Mouse (Mus musculus) CH12.LX (cell line): Measurements from ENCODE around the gene Rab29. TPM values are rescaled to one million over a fixed set of nuclear protein-coding genes. Genes with fewer than 3 reads are reported as not detected.

Source experiments
- DNase-seq: peaks from one replicate; pipeline ENCODE4 v3.0.0-alpha.2; 2013; ENCODE audit errors: extremely low read depth
- H3K27ac ChIP-seq: 2 replicates; pipeline ENCODE4 v1.5.1; 2012; ENCODE audit warnings: low read depth, mild to moderate bottlenecking, control low read depth, moderate library complexity; ENCODE audit not compliant: insufficient read depth
- H3K27me3 ChIP-seq: replicated peaks from 2 replicates; pipeline ENCODE3; 2012; ENCODE audit warnings: inconsistent platforms
- H3K36me3 ChIP-seq, 2 experiments: replicated peaks in 1 of 2; 2 replicates each; pipeline versions ENCODE3 to v1.6.1; 2012; ENCODE audit warnings: inconsistent platforms in 1 of 2, low read length in 1 of 2, mild to moderate bottlenecking in 1 of 2, mixed read lengths in 1 of 2, moderate library complexity in 1 of 2; ENCODE audit not compliant: control insufficient read depth in 1 of 2, insufficient read depth in 1 of 2
- H3K4me1 ChIP-seq, 2 experiments: 2 replicates each; pipeline ENCODE4 v1.6.1; 2012; ENCODE audit warnings: inconsistent platforms in 1 of 2, moderate library complexity in 1 of 2; ENCODE audit not compliant: insufficient read depth in 2 of 2, control insufficient read depth in 1 of 2
- H3K4me2 ChIP-seq: 2 replicates; pipeline ENCODE4 v1.6.1; 2012; ENCODE audit warnings: low read depth, mild to moderate bottlenecking, control low read depth; ENCODE audit not compliant: poor library complexity, insufficient read depth, severe bottlenecking
- H3K4me3 ChIP-seq, 3 experiments: fragments of 150-350 bp in 1 of 3; sonication (generic) in 1 of 3; replicated peaks in 1 of 3; 2 replicates each; pipeline versions ENCODE3 to v1.5.1; 2011 to 2012; ENCODE audit warnings: low read depth in 2 of 3, low read length in 2 of 3, mild to moderate bottlenecking in 2 of 3, moderate library complexity in 2 of 3, control low read depth in 1 of 3, improper control_type of control experiment in 1 of 3, inconsistent platforms in 1 of 3, mixed read lengths in 1 of 3; ENCODE audit not compliant: poor library complexity in 1 of 3
- H3K79me2 ChIP-seq: replicated peaks from 2 replicates; pipeline ENCODE4 v1.6.1; 2012; ENCODE audit warnings: mild to moderate bottlenecking, moderate library complexity; ENCODE audit not compliant: control insufficient read depth, poor library complexity, insufficient read depth, severe bottlenecking; ENCODE audit errors: extremely low read depth
- H3K9ac ChIP-seq: 2 replicates; pipeline ENCODE4 v1.6.1; 2012; ENCODE audit warnings: low read depth, mild to moderate bottlenecking, control low read depth, moderate library complexity; ENCODE audit not compliant: insufficient read depth
- H3K9me3 ChIP-seq: replicated peaks from 2 replicates; pipeline ENCODE3; 2012; ENCODE audit warnings: low read length, inconsistent platforms, mixed read lengths
- BHLHE40 ChIP-seq: IDR thresholded peaks from 2 replicates; pipeline ENCODE4 v1.6.1; 2011; ENCODE audit warnings: mild to moderate bottlenecking, low read depth, low read length, improper control_type of control experiment
- CTCF ChIP-seq, 2 experiments: IDR thresholded peaks in 1 of 2; conservative IDR thresholded peaks in 1 of 2; 2 replicates each; pipeline ENCODE4 v1.5.1; 2011 to 2012; ENCODE audit warnings: low read depth in 2 of 2, low read length in 2 of 2, improper control_type of control experiment in 1 of 2, inconsistent platforms in 1 of 2, mild to moderate bottlenecking in 1 of 2, moderate library complexity in 1 of 2
- EP300 ChIP-seq: IDR thresholded peaks from 2 replicates; pipeline ENCODE4 v1.6.1; 2011; ENCODE audit warnings: low read length, improper control_type of control experiment
- ETS1 ChIP-seq: conservative IDR thresholded peaks from 2 replicates; pipeline ENCODE4 v1.6.1; 2012; ENCODE audit warnings: low read depth, mild to moderate bottlenecking, inconsistent platforms, low read length, improper control_type of control experiment, moderate library complexity
- HCFC1 ChIP-seq: IDR thresholded peaks from 2 replicates; pipeline ENCODE4 v1.6.1; 2012; ENCODE audit warnings: low read depth, mild to moderate bottlenecking, inconsistent platforms, low read length, improper control_type of control experiment
- JUND ChIP-seq: conservative IDR thresholded peaks from 2 replicates; pipeline ENCODE4 v1.6.1; 2011; ENCODE audit warnings: low read depth, low read length, improper control_type of control experiment
- MAFK ChIP-seq: IDR thresholded peaks from 2 replicates; pipeline ENCODE4 v1.6.1; 2011; ENCODE audit warnings: low read length, improper control_type of control experiment; ENCODE audit not compliant: insufficient replicate concordance
- MAX ChIP-seq: IDR thresholded peaks from 2 replicates; pipeline ENCODE4 v1.6.1; 2011; ENCODE audit warnings: low read length, improper control_type of control experiment
- MAZ ChIP-seq: IDR thresholded peaks from 2 replicates; pipeline ENCODE4 v1.6.1; 2012; ENCODE audit warnings: low read depth, mild to moderate bottlenecking, inconsistent platforms, low read length, improper control_type of control experiment, moderate library complexity
- MEF2A ChIP-seq: IDR thresholded peaks from 2 replicates; pipeline ENCODE4 v1.6.1; 2014; ENCODE audit warnings: low read depth, mild to moderate bottlenecking, inconsistent platforms, low read length, improper control_type of control experiment, borderline replicate concordance
- MXI1 ChIP-seq: IDR thresholded peaks from 2 replicates; pipeline ENCODE4 v1.6.1; 2011; ENCODE audit warnings: mild to moderate bottlenecking, low read depth, low read length, improper control_type of control experiment
- MYC ChIP-seq: IDR thresholded peaks from 2 replicates; pipeline ENCODE4 v1.6.1; 2011; ENCODE audit warnings: low read depth, mild to moderate bottlenecking, improper control_type of control experiment, low read length
- PAX5 ChIP-seq: IDR thresholded peaks from 2 replicates; pipeline ENCODE4 v1.6.1; 2012; ENCODE audit warnings: low read length, inconsistent platforms, mixed read lengths
- POLR2AphosphoS2 ChIP-seq: IDR thresholded peaks from 2 replicates; pipeline ENCODE4 v1.6.1; 2011; ENCODE audit warnings: low read depth, low read length, improper control_type of control experiment
- UBTF ChIP-seq: IDR thresholded peaks from 2 replicates; pipeline ENCODE4 v1.6.1; 2012; ENCODE audit warnings: low read depth, mild to moderate bottlenecking, inconsistent platforms, low read length, improper control_type of control experiment, moderate library complexity
- USF1 ChIP-seq: IDR thresholded peaks from 2 replicates; pipeline ENCODE4 v1.6.1; 2014; ENCODE audit warnings: low read depth, mild to moderate bottlenecking, inconsistent platforms, low read length, improper control_type of control experiment
- USF2 ChIP-seq: conservative IDR thresholded peaks from 2 replicates; pipeline ENCODE4 v1.6.1; 2011; ENCODE audit warnings: low read depth, low read length, improper control_type of control experiment
- ZC3H11A ChIP-seq: IDR thresholded peaks from 2 replicates; pipeline ENCODE4 v1.6.1; 2012; ENCODE audit warnings: low read depth, mild to moderate bottlenecking, inconsistent platforms, low read length, improper control_type of control experiment
- ZMIZ1 ChIP-seq: IDR thresholded peaks from 2 replicates; pipeline ENCODE4 v1.6.1; 2012; ENCODE audit warnings: low read depth, mild to moderate bottlenecking, inconsistent platforms, low read length, improper control_type of control experiment
- dilution Hi-C: fragments of 300-500 bp; cut with MboI; formaldehyde crosslinking; loops from 2 replicates; pipeline ENCODE4 v1.14.3; 2020; ENCODE audit warnings: low sequenced_read_pairs; ENCODE audit not compliant: extremely low pct_unique_long_range_greater_than_20kb, extremely low pct_ligation_motif_present
- in situ Hi-C: fragments of 300-500 bp; cut with MboI; formaldehyde crosslinking; loops from 3 replicates; pipeline ENCODE4 v1.14.3; 2019; ENCODE audit warnings: low sequenced_read_pairs, low pct_ligation_motif_present, low pct_unique_long_range_greater_than_20kb, mixed read lengths
- polyA plus RNA-seq: library from polyadenylated mRNA; unstranded; fragments of >175 nt; gene quantifications from 2 replicates; pipeline ENCODE4 v1.2.1, GENCODE M21; 2012; ENCODE audit warnings: low read depth; ENCODE audit not compliant: insufficient read length
- total RNA-seq, 2 experiments: library from RNA; depleted of rRNA; stranded (reverse); fragments of 300-350 nt in 1 of 2; fragments of >200 nt in 1 of 2; gene quantifications; 2 replicates each; pipeline ENCODE4 v1.2.3; 2012 to 2014

Rab29 gene
- total and polyA plus RNA-seq, 3 experiments: 10.8 to 16.4 (median 14.8) TPM

DNA sequence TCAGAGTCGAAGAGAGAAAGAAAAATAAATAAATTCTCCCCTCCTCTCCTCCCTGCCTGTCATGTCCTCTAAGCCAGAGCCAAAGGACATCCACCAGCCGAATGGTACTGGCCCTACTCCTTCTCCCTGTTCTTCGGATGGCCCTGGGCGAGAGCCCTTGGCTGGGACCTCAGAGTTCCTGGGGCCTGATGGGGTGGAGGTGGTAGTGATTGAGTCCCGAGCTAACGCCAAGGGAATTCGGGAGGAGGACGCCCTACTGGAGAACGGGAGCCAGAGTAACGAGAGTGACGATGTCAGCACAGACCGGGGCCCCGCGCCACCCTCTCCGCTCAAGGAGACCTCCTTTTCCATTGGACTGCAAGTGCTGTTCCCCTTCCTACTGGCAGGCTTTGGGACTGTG is 36.5 kb upstream of the Rab29 start:
- no peaks in the 10 kb centered on the region; the same call in 1 of the 2 replicates for H3K79me2 ChIP-seq
- peaks cover 2% of the 10 kb centered on the region for H3K27me3 ChIP-seq
- H3K4me3 ChIP-seq: no peak overlapping the region
- H3K9me3 ChIP-seq: no peaks in the 10 kb centered on the region
- no peak overlapping the region for H3K4me2 ChIP-seq
- H3K9ac ChIP-seq: no peak overlapping the region
- H3K36me3 ChIP-seq: peaks cover 22 to 60% of the 10 kb centered on the region in 2 experiments
- TF ChIP-seq MYC (no peak), HCFC1 (no peak), CTCF (conservative IDR thresholded peaks at IDR 0.05 in 1 of 2, IDR thresholded peaks at IDR 0.05 in 1 of 2; ENCODE audit: low read depth in 2 of 2, low read length in 2 of 2) (no peak), ETS1 (no peak), MXI1 (no peak), MAZ (no peak), USF1 (no peak), ZMIZ1 (no peak), JUND (no peak), MAFK (no peak), BHLHE40 (no peak), UBTF (no peak), MAX (no peak)
- in situ Hi-C loops (loop anchor here (25.0 kb wide), 1 partner anchor 118 kb away; no protein-coding TSS in a partner anchor), dilution Hi-C loops (no loop called here)
- H3K4me1 ChIP-seq: peaks cover 0 to 58% of the 10 kb centered on the region in 2 experiments; a peak in 2 of 4 replicates
- DNase-seq: no peak
- H3K27ac ChIP-seq: no peak overlapping the region

- no peaks in the 10 kb centered on the region for H3K9me3 ChIP-seq
- H3K36me3 ChIP-seq: peaks cover 22 to 65% of the 10 kb centered on the region in 2 experiments
- H3K9ac ChIP-seq: no peak overlapping the region
- dilution Hi-C loops: no loop called here
- DNase-seq: no peak
- TF ChIP-seq MEF2A: no peak
- no peak for TF ChIP-seq USF2
- TF ChIP-seq USF1: no peak
- TF ChIP-seq ZC3H11A: no peak
- TF ChIP-seq PAX5: no peak
- TF ChIP-seq POLR2AphosphoS2: no peak
- TF ChIP-seq EP300: no peak
- TF ChIP-seq, all 38 proteins: peak for 0
- no peak overlapping the region for H3K27ac ChIP-seq
- no peak overlapping the region for H3K4me3 ChIP-seq
- peaks cover 0 to 56% of the 10 kb centered on the region in 2 experiments; a peak in 2 of 4 replicates for H3K4me1 ChIP-seq
- in situ Hi-C loops: loop anchor here (25.0 kb wide), 1 partner anchor 119 kb away; no protein-coding TSS in a partner anchor
- no peak overlapping the region for H3K4me2 ChIP-seq
- H3K27me3 ChIP-seq: peaks cover 2% of the 10 kb centered on the region
- no peaks in the 10 kb centered on the region; the same call in 1 of the 2 replicates for H3K79me2 ChIP-seq
These were observed 35.9 kb upstream of the Rab29 start for GRCm38 (mm10) chr1:131830971-131831641.
